Mouse (Mus musculus): Measurements from ENCODE around the gene Ctns. TPM values are rescaled to one million over a fixed set of nuclear protein-coding genes. Genes with fewer than 3 reads are reported as not detected.

Gene Ctns
- polyA plus RNA-seq (2015; fragmentation: Nextera tagmentation; extraction: Ambion mirVana), result 13.8 and 17.1 TPM in 2 replicates

GRCm38 (mm10) chr11:73198603-73199229 is at the start of gene Ctns:
Gene Ctns, minus strand, starts transcription at chr11:73199042.

DNA sequence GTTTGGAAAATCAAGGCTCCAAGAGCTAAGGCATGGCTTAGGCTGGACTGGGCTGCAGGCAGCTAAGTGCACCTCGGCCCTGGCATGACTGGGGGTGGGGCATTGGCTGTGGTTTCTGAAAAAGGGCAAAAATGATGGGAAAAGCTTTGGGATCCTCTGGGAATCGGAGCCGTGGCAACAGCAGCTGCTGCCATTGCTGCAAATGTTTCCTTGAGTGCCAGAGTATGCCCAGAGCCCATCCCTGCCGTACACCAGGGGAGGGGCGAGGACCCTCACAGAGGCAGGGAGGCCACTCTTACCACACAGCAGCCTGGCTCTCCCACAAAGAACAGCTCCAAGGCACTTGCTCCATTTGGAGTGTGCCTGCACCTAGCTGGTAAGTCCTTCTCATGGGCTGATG is 35.1 kb upstream of the Ctns start, which contains the start of gene Trpv1:
TSS of gene Trpv1 (plus strand) at position 301 of the 400 bp plus-strand sequence.

GRCm38 (mm10) chr11:73199230-73199712 is 429 bp upstream of the Ctns start, which contains the start of gene Shpk:
Gene Shpk, plus strand, starts transcription at chr11:73199460.

DNA sequence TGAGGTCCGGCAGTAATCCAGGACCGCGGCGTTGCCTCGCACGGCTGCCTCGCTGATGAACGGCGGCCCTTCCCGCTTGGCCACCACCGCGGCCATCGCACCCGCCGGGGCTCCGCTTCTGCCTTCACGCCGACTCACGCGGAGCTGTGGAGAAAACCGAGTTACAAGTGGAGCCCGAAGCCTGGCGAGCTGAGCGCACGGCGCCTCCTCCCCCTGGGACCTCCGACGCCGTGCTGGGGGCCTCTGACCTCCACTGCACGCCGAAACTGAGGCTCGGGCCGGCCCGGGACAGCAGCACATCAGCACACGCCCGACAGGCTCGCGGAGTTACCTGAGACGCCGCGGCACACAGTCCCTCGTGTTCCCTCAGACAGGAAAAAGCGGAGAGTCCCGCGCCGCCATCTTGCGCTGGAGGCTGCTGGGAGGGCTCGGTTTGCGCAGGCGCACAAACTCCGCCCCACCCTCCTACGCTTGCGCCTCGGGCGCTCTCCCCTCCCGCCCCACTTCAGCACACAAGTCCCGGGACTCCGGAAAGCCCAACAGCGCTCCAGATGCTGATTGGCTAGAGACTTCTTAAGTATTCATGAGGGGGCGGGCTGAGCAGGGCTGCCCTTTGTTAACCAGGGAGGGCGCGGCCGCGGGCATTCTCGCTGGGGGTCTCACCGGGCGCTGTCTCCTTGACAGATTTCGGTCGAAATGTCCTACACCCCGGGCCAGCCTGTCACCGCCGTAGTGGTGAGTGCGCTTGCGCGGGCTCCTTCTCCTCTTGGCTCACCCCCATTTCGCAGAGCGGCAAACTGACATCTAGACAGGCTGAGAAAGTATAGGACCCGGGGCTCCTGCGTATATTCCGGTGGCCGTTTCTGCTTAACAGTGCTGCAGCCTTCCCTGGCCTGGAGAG is 22.0 kb downstream of the Ctns start, which contains the start of the genes Emc6 and Tax1bp3:
TSS of gene Emc6 (minus strand) at position 430 of the 901 bp plus-strand sequence.
TSS of gene Tax1bp3 (plus strand) at position 476 of the 901 bp plus-strand sequence.

DNA sequence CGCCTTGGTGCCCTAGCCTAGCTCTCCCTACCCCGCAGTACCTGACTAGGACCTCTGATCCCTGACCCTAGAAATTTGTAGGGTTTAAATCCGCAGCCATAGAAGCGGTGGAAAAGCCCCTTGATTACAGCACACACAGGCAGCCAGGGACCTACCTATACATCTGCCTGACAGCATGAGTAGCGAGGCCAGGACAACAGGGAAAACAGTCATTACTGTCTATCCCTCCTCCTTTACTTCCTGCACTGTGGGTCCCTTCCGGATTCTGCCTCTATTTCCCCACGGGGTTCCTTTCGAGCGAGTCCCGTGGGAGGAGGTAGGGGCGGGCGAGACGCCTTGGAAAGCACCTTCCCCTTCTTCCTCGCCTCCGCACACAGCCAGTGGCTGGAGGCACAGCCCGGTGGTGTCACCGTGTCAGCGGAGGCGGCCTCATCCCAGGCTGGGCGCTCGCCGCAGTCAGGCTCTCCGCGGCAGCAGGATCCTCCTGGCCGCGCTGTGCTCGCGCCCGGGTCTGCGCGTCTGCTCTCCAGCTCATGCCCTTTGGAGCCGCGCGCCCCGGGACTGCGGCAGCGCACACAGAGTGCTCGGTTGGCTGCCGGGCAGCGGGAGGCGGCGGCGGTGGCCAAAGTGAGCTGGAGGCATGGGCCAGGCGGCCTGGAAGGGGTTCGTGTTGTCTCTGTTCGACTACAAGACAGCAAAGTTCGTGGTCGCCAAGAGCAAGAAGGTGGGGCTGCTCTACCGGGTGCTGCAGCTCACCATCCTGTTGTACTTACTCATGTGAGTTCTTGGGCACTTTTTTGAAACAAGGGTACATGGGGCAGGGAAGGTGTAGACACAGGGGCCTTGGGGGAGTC is 38.7 kb downstream of the Ctns start, which contains the start of gene P2rx5:
TSS of gene P2rx5 (plus strand) at position 465 of the 854 bp plus-strand sequence.

GRCm38 (mm10) chr11:73137591-73138501 is 61.0 kb downstream of the Ctns start, which contains the start of gene Haspin:
Gene Haspin, minus strand, starts transcription at chr11:73138294.

Other genes with a start within 250 kb of the Ctns start
- gene Atp2a3, start 237.9 kb downstream of the Ctns start, polyA plus RNA-seq (2015; fragmentation: Nextera tagmentation; extraction: Ambion mirVana), result 2.1 and 2.3 TPM in 2 replicates
- 0.20 and 0.26 TPM in 2 replicates for gene P2rx1, start 199.9 kb downstream of the Ctns start, polyA plus RNA-seq (2015; fragmentation: Nextera tagmentation; extraction: Ambion mirVana)
- gene Camkk1, start 180.0 kb downstream of the Ctns start, polyA plus RNA-seq (2015; fragmentation: Nextera tagmentation; extraction: Ambion mirVana), result 28.1 and 31.8 TPM in 2 replicates
- gene Ncbp3, start 151.3 kb downstream of the Ctns start, polyA plus RNA-seq (2015; fragmentation: Nextera tagmentation; extraction: Ambion mirVana), result 5.9 and 6.1 TPM in 2 replicates
- gene Itgae, start 108.5 kb downstream of the Ctns start, polyA plus RNA-seq (2015; fragmentation: Nextera tagmentation; extraction: Ambion mirVana), result 0.32 TPM in 2 replicates
- 1.5 and 1.6 TPM in 2 replicates for gene Haspin, start 60.7 kb downstream of the Ctns start, polyA plus RNA-seq (2015; fragmentation: Nextera tagmentation; extraction: Ambion mirVana)
- gene P2rx5, start 38.6 kb downstream of the Ctns start, polyA plus RNA-seq (2015; fragmentation: Nextera tagmentation; extraction: Ambion mirVana), result 1.7 and 2.3 TPM in 2 replicates
- gene Emc6, start 22.0 kb downstream of the Ctns start, polyA plus RNA-seq (2015; fragmentation: Nextera tagmentation; extraction: Ambion mirVana), result 180 and 197 TPM in 2 replicates
- 91.8 and 99.0 TPM in 2 replicates for gene Tax1bp3, start 22.0 kb downstream of the Ctns start, polyA plus RNA-seq (2015; fragmentation: Nextera tagmentation; extraction: Ambion mirVana)
- gene Shpk, start 418 bp upstream of the Ctns start, polyA plus RNA-seq (2015; fragmentation: Nextera tagmentation; extraction: Ambion mirVana), result 3.6 and 4.3 TPM in 2 replicates
- 0.27 and 0.59 TPM in 2 replicates for gene Trpv1, start 35.2 kb upstream of the Ctns start, polyA plus RNA-seq (2015; fragmentation: Nextera tagmentation; extraction: Ambion mirVana)
- 0.35 and 0.36 TPM in 2 replicates for gene Trpv3, start 68.3 kb upstream of the Ctns start, polyA plus RNA-seq (2015; fragmentation: Nextera tagmentation; extraction: Ambion mirVana)
- gene Aspa, start 130.6 kb upstream of the Ctns start, polyA plus RNA-seq (2015; fragmentation: Nextera tagmentation; extraction: Ambion mirVana), result 10.9 and 13.3 TPM in 2 replicates
- gene Gm49340, start 130.7 kb upstream of the Ctns start, polyA plus RNA-seq (2015; fragmentation: Nextera tagmentation; extraction: Ambion mirVana), result 0.08 TPM in 1 of 2 replicates, not detected in the other
- 0.23 and 0.28 TPM in 2 replicates for gene Spata22, start 130.7 kb upstream of the Ctns start, polyA plus RNA-seq (2015; fragmentation: Nextera tagmentation; extraction: Ambion mirVana)
- gene Olfr20, start 151.7 kb upstream of the Ctns start, polyA plus RNA-seq (2015; fragmentation: Nextera tagmentation; extraction: Ambion mirVana), result 0.08 TPM in 1 of 2 replicates, not detected in the other
- gene Olfr376, start 172.2 kb upstream of the Ctns start, polyA plus RNA-seq (2015; fragmentation: Nextera tagmentation; extraction: Ambion mirVana), result not detected in 2 replicates
- gene Olfr1, start 200.6 kb upstream of the Ctns start, polyA plus RNA-seq (2015; fragmentation: Nextera tagmentation; extraction: Ambion mirVana), result not detected in 2 replicates
- gene Olfr378, start 229.4 kb upstream of the Ctns start, polyA plus RNA-seq (2015; fragmentation: Nextera tagmentation; extraction: Ambion mirVana), result not detected in 2 replicates